Mouse (Mus musculus): ENCODE data around the gene Bsx.

Bsx gene

DNA sequence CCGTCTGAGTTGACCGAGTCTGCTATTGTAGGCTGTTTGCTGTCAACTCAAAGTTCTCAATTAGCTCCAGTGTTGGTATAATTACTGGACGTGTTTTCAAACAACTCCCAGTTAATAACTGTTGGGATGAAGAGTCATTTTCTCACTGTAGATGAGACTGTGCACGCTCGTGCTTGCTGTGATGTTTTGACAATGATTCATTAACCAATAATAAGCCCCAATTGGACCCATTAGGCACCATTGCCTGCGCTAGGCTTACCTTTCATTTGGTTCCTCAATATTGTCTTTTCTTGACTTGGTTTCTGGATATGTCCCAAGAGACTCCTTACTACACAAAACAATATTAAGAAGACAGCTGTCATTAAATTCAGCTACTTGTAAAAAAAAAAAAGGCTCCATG is 18.5 kb downstream of the Bsx start:
- DNase-seq = no peak

DNA sequence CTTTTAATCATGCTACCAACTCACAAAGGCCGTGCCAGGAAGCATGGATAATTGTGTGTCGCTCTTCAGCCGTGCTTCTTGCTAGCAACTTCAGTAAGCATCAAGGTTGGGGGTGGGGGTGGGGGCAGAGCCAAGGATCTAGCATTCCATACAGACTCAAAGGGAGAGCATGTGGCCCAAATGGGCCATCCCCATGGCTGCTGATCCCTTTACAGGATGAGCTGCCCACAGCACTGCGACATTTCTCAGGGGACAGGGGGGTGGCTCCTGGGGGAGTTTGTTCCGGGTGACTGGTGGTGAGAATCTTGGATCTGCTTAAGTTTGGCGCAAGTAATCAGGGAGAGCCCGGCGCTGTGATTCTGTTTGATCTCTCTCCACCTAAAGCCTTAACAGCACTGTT is 33.5 kb downstream of the Bsx start:
- no peak for DNase-seq

DNA sequence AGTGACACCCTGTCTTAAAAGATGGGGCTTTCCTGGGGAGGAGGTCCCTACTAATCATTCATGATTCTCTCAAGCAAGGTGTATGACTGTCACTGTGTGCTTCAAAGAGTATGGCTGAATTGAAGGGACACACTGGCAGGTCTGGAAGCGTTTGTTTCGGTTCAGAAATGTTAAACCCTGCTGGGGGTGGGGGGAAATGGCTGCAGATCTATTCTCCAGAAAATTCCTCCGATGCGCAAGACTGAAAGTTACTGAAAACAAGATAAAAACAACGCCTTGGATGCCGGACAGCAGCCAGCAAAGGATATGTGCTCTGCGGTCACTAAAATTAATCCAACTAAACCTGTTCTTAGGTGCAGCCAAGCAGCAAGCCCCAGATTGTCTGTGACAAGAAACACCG is 34.5 kb downstream of the Bsx start:
- no peak for DNase-seq

DNA sequence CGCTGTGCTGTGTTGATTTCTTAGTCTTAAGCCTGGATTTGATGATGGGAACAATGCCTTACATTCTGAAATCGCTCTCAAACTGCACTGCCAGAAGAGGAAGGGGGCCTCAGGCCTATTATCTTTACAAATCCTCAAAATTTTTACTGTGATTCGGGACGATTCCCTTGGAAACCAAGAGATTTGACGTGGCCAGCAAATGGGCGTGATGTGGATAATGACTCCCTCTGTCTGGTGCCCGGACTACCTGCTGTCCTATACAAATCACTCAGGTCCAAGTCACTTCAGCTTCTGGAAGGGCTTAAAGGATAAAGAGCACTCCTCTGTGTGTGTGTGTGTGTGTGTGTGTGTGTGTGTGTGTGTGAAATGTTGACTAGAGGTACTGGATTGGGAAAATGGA is 35.0 kb downstream of the Bsx start:
- no peak for DNase-seq

DNA sequence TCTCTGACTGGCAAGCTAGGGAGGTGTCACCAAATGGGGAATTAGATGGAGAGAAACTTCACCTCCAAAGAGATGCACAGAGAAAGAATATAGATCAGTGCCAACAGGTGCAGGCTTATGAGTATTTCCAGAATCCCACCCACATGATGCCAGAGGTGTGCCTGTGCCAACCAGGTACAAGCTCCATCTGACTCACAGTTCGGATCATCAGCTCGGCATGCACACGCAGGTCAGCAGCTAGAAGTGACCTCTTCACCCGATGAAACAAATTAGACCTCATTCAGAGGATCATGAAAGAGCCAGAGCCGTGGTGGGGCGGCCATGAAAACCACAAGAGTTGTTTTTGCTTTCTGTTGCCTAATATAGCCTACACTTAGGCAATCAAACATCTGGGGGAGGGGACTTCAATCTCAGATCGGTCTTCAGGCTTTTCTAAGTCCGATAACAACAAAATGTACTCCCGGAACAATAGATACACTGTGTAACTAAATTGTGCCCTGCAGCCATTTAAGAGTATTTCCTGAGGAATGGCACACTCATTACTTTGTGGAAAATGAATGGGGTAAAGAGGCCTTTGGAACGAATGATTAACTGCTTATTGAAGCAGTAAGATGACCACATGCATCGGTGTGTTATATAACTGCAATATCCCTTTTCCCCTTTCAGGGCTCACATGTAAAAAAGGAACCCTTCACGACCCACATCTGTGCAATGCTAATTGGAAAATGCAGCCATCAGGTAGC is 44.1 kb downstream of the Bsx start:
- no peak for DNase-seq

DNA sequence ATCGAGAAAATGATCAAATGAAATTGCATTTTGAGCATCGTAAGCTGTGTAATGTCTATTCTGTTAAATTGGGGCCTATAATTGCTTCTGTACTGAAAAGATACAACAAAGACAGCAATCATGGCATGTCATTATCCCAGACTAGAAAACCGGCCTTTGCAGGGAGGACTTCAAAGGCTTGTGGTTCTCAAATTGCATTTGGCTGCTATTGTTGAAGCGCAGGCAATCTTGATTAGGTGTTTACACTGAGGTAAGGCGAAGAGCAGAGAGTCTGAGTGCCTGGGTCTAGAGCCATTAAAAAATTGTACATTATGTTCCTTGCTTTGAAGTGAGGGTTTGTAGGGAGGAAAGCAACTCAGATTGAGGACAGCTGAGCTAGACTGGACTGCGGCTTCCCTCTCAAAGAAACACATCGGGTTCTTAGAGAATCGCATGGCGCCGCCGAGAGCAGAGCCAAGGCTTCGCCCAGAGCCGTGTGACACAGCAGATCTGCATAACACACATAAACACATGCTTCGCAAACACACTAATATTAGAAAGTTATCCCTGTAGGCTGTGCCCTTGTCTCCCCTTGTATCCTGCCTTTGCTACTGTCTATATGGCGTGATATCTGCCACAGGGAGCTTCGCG is 53.5 kb downstream of the Bsx start:
- no peak for DNase-seq
